Mouse (Mus musculus) CH12.LX (cell line): ENCODE data around the gene Steap4. TPM values are rescaled to one million over a fixed set of nuclear protein-coding genes. Genes with fewer than 3 reads are reported as not detected.
"Not testable (repeated sequence)": the region's sequence is repeated elsewhere in the genome, so short reads cannot be mapped to it uniquely, and the experiment has no call there.

Experiments
- DNase-seq: peaks from one replicate; pipeline ENCODE4 v3.0.0-alpha.2; 2013; ENCODE audit errors: extremely low read depth
- H3K27ac ChIP-seq: 2 replicates; pipeline ENCODE4 v1.5.1; 2012; ENCODE audit warnings: low read depth, mild to moderate bottlenecking, control low read depth, moderate library complexity; ENCODE audit not compliant: insufficient read depth
- H3K27me3 ChIP-seq: replicated peaks from 2 replicates; pipeline ENCODE3; 2012; ENCODE audit warnings: inconsistent platforms
- H3K36me3 ChIP-seq, 2 experiments: replicated peaks in 1 of 2; 2 replicates each; pipeline versions ENCODE3 to v1.6.1; 2012; ENCODE audit warnings: inconsistent platforms in 1 of 2, low read length in 1 of 2, mild to moderate bottlenecking in 1 of 2, mixed read lengths in 1 of 2, moderate library complexity in 1 of 2; ENCODE audit not compliant: control insufficient read depth in 1 of 2, insufficient read depth in 1 of 2
- H3K4me1 ChIP-seq, 2 experiments: 2 replicates each; pipeline ENCODE4 v1.6.1; 2012; ENCODE audit warnings: inconsistent platforms in 1 of 2, moderate library complexity in 1 of 2; ENCODE audit not compliant: insufficient read depth in 2 of 2, control insufficient read depth in 1 of 2
- H3K4me2 ChIP-seq: 2 replicates; pipeline ENCODE4 v1.6.1; 2012; ENCODE audit warnings: low read depth, mild to moderate bottlenecking, control low read depth; ENCODE audit not compliant: poor library complexity, insufficient read depth, severe bottlenecking
- H3K4me3 ChIP-seq, 3 experiments: fragments of 150-350 bp in 1 of 3; sonication (generic) in 1 of 3; replicated peaks in 1 of 3; 2 replicates each; pipeline versions ENCODE3 to v1.5.1; 2011 to 2012; ENCODE audit warnings: low read depth in 2 of 3, low read length in 2 of 3, mild to moderate bottlenecking in 2 of 3, moderate library complexity in 2 of 3, control low read depth in 1 of 3, improper control_type of control experiment in 1 of 3, inconsistent platforms in 1 of 3, mixed read lengths in 1 of 3; ENCODE audit not compliant: poor library complexity in 1 of 3
- H3K79me2 ChIP-seq: replicated peaks from 2 replicates; pipeline ENCODE4 v1.6.1; 2012; ENCODE audit warnings: mild to moderate bottlenecking, moderate library complexity; ENCODE audit not compliant: control insufficient read depth, poor library complexity, insufficient read depth, severe bottlenecking; ENCODE audit errors: extremely low read depth
- H3K9ac ChIP-seq: 2 replicates; pipeline ENCODE4 v1.6.1; 2012; ENCODE audit warnings: low read depth, mild to moderate bottlenecking, control low read depth, moderate library complexity; ENCODE audit not compliant: insufficient read depth
- H3K9me3 ChIP-seq: replicated peaks from 2 replicates; pipeline ENCODE3; 2012; ENCODE audit warnings: low read length, inconsistent platforms, mixed read lengths
- BHLHE40 ChIP-seq: IDR thresholded peaks from 2 replicates; pipeline ENCODE4 v1.6.1; 2011; ENCODE audit warnings: mild to moderate bottlenecking, low read depth, low read length, improper control_type of control experiment
- CHD2 ChIP-seq: IDR thresholded peaks from 2 replicates; pipeline ENCODE4 v1.6.1; 2011; ENCODE audit warnings: low read length, improper control_type of control experiment
- CTCF ChIP-seq, 2 experiments: IDR thresholded peaks in 1 of 2; conservative IDR thresholded peaks in 1 of 2; 2 replicates each; pipeline ENCODE4 v1.5.1; 2011 to 2012; ENCODE audit warnings: low read depth in 2 of 2, low read length in 2 of 2, improper control_type of control experiment in 1 of 2, inconsistent platforms in 1 of 2, mild to moderate bottlenecking in 1 of 2, moderate library complexity in 1 of 2
- E2F4 ChIP-seq: IDR thresholded peaks from 2 replicates; pipeline ENCODE4 v1.6.1; 2011; ENCODE audit warnings: low read depth, low read length, improper control_type of control experiment; ENCODE audit not compliant: insufficient replicate concordance
- ETS1 ChIP-seq: conservative IDR thresholded peaks from 2 replicates; pipeline ENCODE4 v1.6.1; 2012; ENCODE audit warnings: low read depth, mild to moderate bottlenecking, inconsistent platforms, low read length, improper control_type of control experiment, moderate library complexity
- HCFC1 ChIP-seq: IDR thresholded peaks from 2 replicates; pipeline ENCODE4 v1.6.1; 2012; ENCODE audit warnings: low read depth, mild to moderate bottlenecking, inconsistent platforms, low read length, improper control_type of control experiment
- IRF4 ChIP-seq: IDR thresholded peaks from 2 replicates; pipeline ENCODE4 v1.6.1; 2014; ENCODE audit warnings: low read depth, mild to moderate bottlenecking, inconsistent platforms, low read length, improper control_type of control experiment
- JUND ChIP-seq: conservative IDR thresholded peaks from 2 replicates; pipeline ENCODE4 v1.6.1; 2011; ENCODE audit warnings: low read depth, low read length, improper control_type of control experiment
- KAT2A ChIP-seq: IDR thresholded peaks from 2 replicates; pipeline ENCODE4 v1.6.1; 2012; ENCODE audit warnings: low read length, improper control_type of control experiment, inconsistent platforms; ENCODE audit not compliant: insufficient replicate concordance
- MAFK ChIP-seq: IDR thresholded peaks from 2 replicates; pipeline ENCODE4 v1.6.1; 2011; ENCODE audit warnings: low read length, improper control_type of control experiment; ENCODE audit not compliant: insufficient replicate concordance
- MAX ChIP-seq: IDR thresholded peaks from 2 replicates; pipeline ENCODE4 v1.6.1; 2011; ENCODE audit warnings: low read length, improper control_type of control experiment
- MYC ChIP-seq: IDR thresholded peaks from 2 replicates; pipeline ENCODE4 v1.6.1; 2011; ENCODE audit warnings: low read depth, mild to moderate bottlenecking, improper control_type of control experiment, low read length
- NRF1 ChIP-seq: IDR thresholded peaks from 2 replicates; pipeline ENCODE4 v1.6.1; 2014; ENCODE audit warnings: low read depth, mild to moderate bottlenecking, inconsistent platforms, low read length, improper control_type of control experiment, moderate library complexity
- PAX5 ChIP-seq: IDR thresholded peaks from 2 replicates; pipeline ENCODE4 v1.6.1; 2012; ENCODE audit warnings: low read length, inconsistent platforms, mixed read lengths
- POLR2A ChIP-seq: IDR thresholded peaks from 2 replicates; pipeline ENCODE4 v1.6.1; 2011; ENCODE audit warnings: low read depth, mild to moderate bottlenecking, improper control_type of control experiment, low read length
- RAD21 ChIP-seq: IDR thresholded peaks from 2 replicates; pipeline ENCODE4 v1.6.1; 2011; ENCODE audit warnings: low read depth, mild to moderate bottlenecking, low read length, improper control_type of control experiment, moderate library complexity
- RCOR1 ChIP-seq: conservative IDR thresholded peaks from 2 replicates; pipeline ENCODE4 v1.6.1; 2012; ENCODE audit warnings: low read depth, mild to moderate bottlenecking, inconsistent platforms, low read length, improper control_type of control experiment
- SIN3A ChIP-seq: IDR thresholded peaks from 2 replicates; pipeline ENCODE4 v1.6.1; 2012; ENCODE audit warnings: low read length, improper control_type of control experiment, inconsistent platforms
- TBP ChIP-seq: conservative IDR thresholded peaks from 2 replicates; pipeline ENCODE4 v1.6.1; 2011; ENCODE audit warnings: low read depth, low read length, improper control_type of control experiment
- USF1 ChIP-seq: IDR thresholded peaks from 2 replicates; pipeline ENCODE4 v1.6.1; 2014; ENCODE audit warnings: low read depth, mild to moderate bottlenecking, inconsistent platforms, low read length, improper control_type of control experiment
- ZC3H11A ChIP-seq: IDR thresholded peaks from 2 replicates; pipeline ENCODE4 v1.6.1; 2012; ENCODE audit warnings: low read depth, mild to moderate bottlenecking, inconsistent platforms, low read length, improper control_type of control experiment
- ZKSCAN1 ChIP-seq: IDR thresholded peaks from 2 replicates; pipeline ENCODE4 v1.6.1; 2012; ENCODE audit warnings: low read depth, inconsistent platforms, low read length, improper control_type of control experiment, borderline replicate concordance
- ZMIZ1 ChIP-seq: IDR thresholded peaks from 2 replicates; pipeline ENCODE4 v1.6.1; 2012; ENCODE audit warnings: low read depth, mild to moderate bottlenecking, inconsistent platforms, low read length, improper control_type of control experiment
- ZNF384 ChIP-seq: IDR thresholded peaks from 2 replicates; pipeline ENCODE4 v1.6.1; 2012; ENCODE audit warnings: low read depth, low read length, improper control_type of control experiment, inconsistent platforms
- dilution Hi-C: fragments of 300-500 bp; cut with MboI; formaldehyde crosslinking; loops from 2 replicates; pipeline ENCODE4 v1.14.3; 2020; ENCODE audit warnings: low sequenced_read_pairs; ENCODE audit not compliant: extremely low pct_unique_long_range_greater_than_20kb, extremely low pct_ligation_motif_present
- in situ Hi-C: fragments of 300-500 bp; cut with MboI; formaldehyde crosslinking; loops from 3 replicates; pipeline ENCODE4 v1.14.3; 2019; ENCODE audit warnings: low sequenced_read_pairs, low pct_ligation_motif_present, low pct_unique_long_range_greater_than_20kb, mixed read lengths
- polyA plus RNA-seq: library from polyadenylated mRNA; unstranded; fragments of >175 nt; gene quantifications from 2 replicates; pipeline ENCODE4 v1.2.1, GENCODE M21; 2012; ENCODE audit warnings: low read depth; ENCODE audit not compliant: insufficient read length
- total RNA-seq, 2 experiments: library from RNA; depleted of rRNA; stranded (reverse); fragments of 300-350 nt in 1 of 2; fragments of >200 nt in 1 of 2; gene quantifications; 2 replicates each; pipeline ENCODE4 v1.2.3; 2012 to 2014

The Steap4 gene
- total and polyA plus RNA-seq, 3 experiments = 0.08 TPM; not detected in 2

GRCm38 (mm10) chr5:7987962-7988361, 27.7 kb downstream of the Steap4 start:
- in situ Hi-C loops (no loop called here), dilution Hi-C loops (no loop called here)
- no peaks in the 10 kb centered on the region for H3K27me3 ChIP-seq
- H3K79me2 ChIP-seq = no peaks in the 10 kb centered on the region
- no peaks in the 10 kb centered on the region for H3K9me3 ChIP-seq
- H3K4me2 ChIP-seq = no peak overlapping the region
- TF ChIP-seq ETS1 (no peak), CTCF (conservative IDR thresholded peaks at IDR 0.05 in 1 of 2, IDR thresholded peaks at IDR 0.05 in 1 of 2; ENCODE audit: low read depth in 2 of 2, low read length in 2 of 2) (no peak), RAD21 (no peak), PAX5 (no peak), ZMIZ1 (no peak), E2F4 (no peak), JUND (no peak), USF1 (no peak), POLR2A (no peak), ZKSCAN1 (no peak), ZC3H11A (no peak), IRF4 (no peak), NRF1 (no peak), MYC (no peak)
- H3K27ac ChIP-seq = no peak overlapping the region
- H3K4me1 ChIP-seq = no peaks in the 10 kb centered on the region
- H3K9ac ChIP-seq = no peak overlapping the region
- H3K4me3 ChIP-seq = no peak overlapping the region
- no peak for DNase-seq
- H3K36me3 ChIP-seq = no peaks in the 10 kb centered on the region

GRCm38 (mm10) chr5:7988415-7988814, 28.2 kb downstream of the Steap4 start:
- Histone ChIP-seq H3K79me2 (no peaks in the 10 kb centered on the region), H3K4me1 (no peaks in the 10 kb centered on the region), H3K4me2 (no peak overlapping the region), H3K9ac (no peak overlapping the region), H3K27me3 (no peaks in the 10 kb centered on the region)
- in situ Hi-C loops = no loop called here
- dilution Hi-C loops = no loop called here
- TF ChIP-seq MAX (no peak), TBP (no peak), USF1 (no peak), NRF1 (no peak), RAD21 (no peak), MAFK (no peak), MYC (no peak), BHLHE40 (no peak), ETS1 (no peak), KAT2A (no peak), POLR2A (no peak), IRF4 (no peak), SIN3A (no peak), CHD2 (no peak), ZNF384 (no peak), RCOR1 (no peak), HCFC1 (no peak)
- TF ChIP-seq, all 38 proteins: peak for 0
- DNase-seq = no peak
- Histone ChIP-seq H3K9me3 (no peaks in the 10 kb centered on the region), H3K27ac (no peak overlapping the region), H3K36me3 (no peaks in the 10 kb centered on the region), H3K4me3 (no peak overlapping the region)

GRCm38 (mm10) chr5:7991631-7992030, 31.4 kb downstream of the Steap4 start:
- in situ Hi-C loops, H3K27me3 ChIP-seq, H3K4me1 ChIP-seq, H3K9me3 ChIP-seq, H3K4me3 ChIP-seq, DNase-seq, H3K4me2 ChIP-seq, H3K9ac ChIP-seq, dilution Hi-C loops, H3K27ac ChIP-seq, H3K36me3 ChIP-seq, H3K79me2 ChIP-seq: not testable (repeated sequence)
